Mouse (Mus musculus): Measurements from ENCODE around the gene Dnajb7.

The Dnajb7 gene

GRCm38 (mm10) chr15:81408199-81408598, at the start of gene Dnajb7:
Gene Dnajb7, minus strand, starts transcription at chr15:81408299.
- DNase-seq (ENCODE audit: low read depth, low spot score) = no peak

DNA sequence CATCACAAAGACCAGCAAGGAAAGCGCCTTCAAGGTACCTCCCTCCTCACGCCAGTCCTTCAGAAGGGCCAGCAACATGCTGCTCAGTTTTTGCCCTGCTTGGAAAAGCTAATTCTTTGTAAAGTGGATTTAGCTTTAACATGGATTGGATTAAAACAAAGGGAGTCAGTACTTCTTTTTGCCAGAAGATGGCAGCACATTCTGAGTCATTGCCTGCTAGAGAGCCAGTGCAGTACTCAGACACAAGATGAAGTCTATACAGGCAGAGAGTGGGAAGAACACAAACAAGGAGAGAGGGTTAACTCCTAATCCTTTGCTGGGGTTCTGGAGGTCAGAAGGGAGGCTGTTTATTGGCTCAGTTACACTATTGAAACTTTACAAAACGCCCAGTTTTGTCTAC, 40.4 kb upstream of the Dnajb7 start:
- DNase-seq (ENCODE audit: low read depth, low spot score) = peak; percentile 40

GRCm38 (mm10) chr15:81439236-81439635, 31.1 kb upstream of the Dnajb7 start:
- no peak for DNase-seq (ENCODE audit: low read depth, low spot score)

- DNase-seq (ENCODE audit: low read depth, low spot score) = no peak
These were observed 30.2 kb upstream of the Dnajb7 start for GRCm38 (mm10) chr15:81438345-81438744.

DNA sequence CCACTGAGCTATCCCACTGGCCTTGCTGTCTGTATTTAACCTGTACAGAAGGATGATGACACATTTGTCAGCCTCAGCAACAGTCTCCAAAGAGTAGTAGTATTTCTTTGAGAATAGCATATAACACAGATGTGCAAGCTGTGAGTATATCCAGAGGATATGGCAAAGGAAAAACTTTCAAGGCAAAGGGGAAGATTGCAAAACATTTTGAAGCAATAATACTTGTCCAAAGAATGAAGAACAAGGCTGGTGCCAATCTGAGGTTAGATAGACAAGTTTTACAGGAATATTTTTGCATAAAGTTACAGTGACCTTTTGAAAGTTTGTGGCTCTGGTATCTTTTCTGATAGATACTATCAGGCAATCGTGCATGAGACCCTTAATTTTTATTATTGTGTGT, 23.1 kb upstream of the Dnajb7 start:
- DNase-seq (ENCODE audit: low read depth, low spot score) = no peak

GRCm38 (mm10) chr15:81427947-81428346, 19.8 kb upstream of the Dnajb7 start:
- DNase-seq (ENCODE audit: low read depth, low spot score) = no peak

GRCm38 (mm10) chr15:81425311-81425710, 17.2 kb upstream of the Dnajb7 start:
- no peak for DNase-seq (ENCODE audit: low read depth, low spot score)

- DNase-seq (ENCODE audit: low read depth, low spot score) = no peak
These were observed 14.1 kb upstream of the Dnajb7 start for GRCm38 (mm10) chr15:81422156-81422681.

DNA sequence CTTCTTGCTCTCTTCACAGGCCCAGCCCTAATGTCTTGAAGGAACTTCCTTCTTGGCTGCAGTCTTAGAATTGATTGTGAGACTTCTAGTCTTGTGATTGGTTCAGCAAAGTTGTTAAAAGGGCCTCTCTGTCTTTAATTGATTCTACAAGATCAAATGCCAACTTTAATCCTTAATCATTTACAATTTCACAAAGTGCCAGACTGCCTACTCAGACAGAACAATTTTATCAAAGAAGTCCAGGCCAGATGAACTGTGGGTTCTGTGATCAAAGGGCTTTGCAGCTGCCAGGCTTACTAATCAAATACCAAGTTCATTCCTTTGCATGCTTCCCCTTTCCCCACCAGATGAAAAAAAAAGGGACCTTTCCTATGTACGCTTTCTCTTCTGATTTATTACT, 13.4 kb upstream of the Dnajb7 start:
- no peak for DNase-seq (ENCODE audit: low read depth, low spot score)

DNA sequence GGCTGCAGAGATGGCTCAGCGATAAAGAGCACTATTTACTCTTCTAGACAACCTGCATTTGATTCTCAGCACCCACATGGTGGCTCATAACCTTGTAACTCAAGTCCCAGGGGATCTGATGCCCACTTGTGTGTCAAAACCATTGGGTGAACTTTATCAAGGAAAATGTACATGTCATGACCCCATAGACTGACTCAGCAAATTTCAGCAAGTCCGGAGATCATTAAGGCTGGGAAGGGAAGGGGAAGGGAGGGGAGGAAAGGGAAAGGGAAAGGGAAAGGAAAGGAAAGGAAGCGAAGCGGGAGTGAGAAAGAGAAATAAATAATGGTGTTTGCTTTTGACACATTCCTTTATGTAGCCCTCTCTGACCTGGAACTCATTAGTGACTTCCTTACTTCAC, 10.0 kb upstream of the Dnajb7 start:
- no peak for DNase-seq (ENCODE audit: low read depth, low spot score)

DNA sequence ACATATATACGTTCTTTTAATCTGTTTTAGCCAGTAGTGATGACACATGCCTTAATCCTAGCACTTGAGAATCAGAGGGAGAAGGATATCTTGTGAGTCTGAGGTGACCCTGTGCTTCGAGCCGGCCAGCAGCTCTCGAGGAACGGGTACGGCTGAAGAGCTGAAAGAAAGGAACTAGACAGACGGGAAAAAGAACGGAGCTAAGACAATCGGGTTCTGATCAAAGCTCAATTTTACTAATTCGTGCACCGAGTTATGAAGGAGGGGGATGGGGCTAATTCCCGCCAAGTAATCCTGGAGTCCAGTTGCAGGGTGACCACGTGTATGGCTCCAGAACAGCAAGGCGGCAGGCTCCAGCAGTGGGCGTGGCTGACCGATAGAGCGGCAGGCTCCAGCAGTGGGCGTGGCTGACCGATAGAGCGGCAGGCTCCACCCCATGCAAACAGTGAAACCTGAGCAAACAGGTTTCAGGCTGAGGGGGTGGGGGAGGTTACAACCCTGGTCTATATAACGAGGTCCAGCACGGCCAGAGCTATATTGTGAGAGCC, 8.7 kb upstream of the Dnajb7 start:
- DNase-seq (ENCODE audit: low read depth, low spot score) = peak; percentile 33

GRCm38 (mm10) chr15:81405008-81405407, 3.1 kb downstream of the Dnajb7 start:
- no peak for DNase-seq (ENCODE audit: low read depth, low spot score)

GRCm38 (mm10) chr15:81399638-81400315, 8.3 kb downstream of the Dnajb7 start, which contains the start of the genes St13 and Xpnpep3:
Gene St13, minus strand, starts transcription at chr15:81400077.
Gene Xpnpep3, plus strand, starts transcription at chr15:81400138.
- peak; percentile 96 for DNase-seq (ENCODE audit: low read depth, low spot score)

- DNase-seq (ENCODE audit: low read depth, low spot score) = no peak
These were observed 8.8 kb downstream of the Dnajb7 start for GRCm38 (mm10) chr15:81399297-81399637.

GRCm38 (mm10) chr15:81398189-81398588, 9.9 kb downstream of the Dnajb7 start:
- DNase-seq (ENCODE audit: low read depth, low spot score) = no peak

DNA sequence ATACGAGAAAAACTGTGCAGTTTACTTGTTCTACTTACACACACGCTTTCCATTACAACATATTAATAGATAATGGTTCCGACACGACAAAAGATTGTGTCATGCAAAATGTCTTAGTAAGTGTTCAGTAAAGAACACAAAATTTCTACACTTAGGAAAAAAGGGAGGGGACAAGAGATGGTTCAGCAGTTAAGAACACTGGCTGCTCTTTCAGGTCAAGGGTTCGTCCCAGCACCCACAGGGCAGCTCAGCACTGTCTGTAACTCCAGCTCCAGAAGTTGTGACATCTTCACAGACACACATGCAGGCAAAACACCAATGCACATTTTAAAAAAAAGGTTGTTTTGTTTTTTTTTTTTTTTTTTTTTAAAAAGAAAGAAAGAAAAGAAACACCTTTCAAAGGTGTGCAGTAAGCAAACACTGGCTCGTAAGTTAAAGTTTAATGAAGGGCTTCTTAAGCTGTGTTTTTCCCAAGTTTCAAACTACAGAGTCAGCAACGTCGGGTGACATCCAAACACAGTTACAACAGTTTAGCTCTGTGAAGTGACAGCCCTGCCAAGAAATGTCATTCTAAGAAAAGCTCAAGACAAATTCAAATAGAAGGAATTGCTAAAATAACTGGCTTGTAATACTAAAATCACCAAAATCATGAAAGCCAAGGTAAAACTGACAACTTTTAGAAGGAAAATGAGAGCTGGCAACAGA, 13.7 kb downstream of the Dnajb7 start:
- no peak for DNase-seq (ENCODE audit: low read depth, low spot score)

GRCm38 (mm10) chr15:81392997-81393396, 15.1 kb downstream of the Dnajb7 start:
- no peak for DNase-seq (ENCODE audit: low read depth, low spot score)

GRCm38 (mm10) chr15:81386327-81386726, 21.8 kb downstream of the Dnajb7 start:
- DNase-seq (ENCODE audit: low read depth, low spot score) = no peak

- DNase-seq (ENCODE audit: low read depth, low spot score) = no peak
These were observed 29.3 kb downstream of the Dnajb7 start for GRCm38 (mm10) chr15:81378845-81379244.

GRCm38 (mm10) chr15:81374621-81375020, 33.5 kb downstream of the Dnajb7 start:
- no peak for DNase-seq (ENCODE audit: low read depth, low spot score)

DNA sequence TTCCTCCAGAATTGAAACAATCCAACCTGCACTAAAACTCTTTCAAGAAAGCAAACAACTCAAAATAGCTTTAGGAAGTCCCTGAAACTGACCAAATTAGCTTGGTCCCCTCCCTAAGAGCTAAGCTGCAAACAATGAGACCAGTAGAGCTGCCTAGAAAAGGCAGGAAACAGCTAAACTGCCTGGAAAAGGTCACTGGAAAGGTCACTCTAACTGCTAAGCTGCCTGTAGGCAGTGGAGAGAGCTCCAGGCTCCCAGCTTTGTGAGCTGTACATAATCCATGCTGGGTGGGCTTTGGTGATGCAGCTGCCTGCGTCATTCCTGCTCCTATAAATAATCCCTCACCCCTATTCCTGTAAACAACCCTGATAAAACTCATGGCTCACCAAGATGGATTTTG, 37.7 kb downstream of the Dnajb7 start:
- DNase-seq (ENCODE audit: low read depth, low spot score) = no peak

DNA sequence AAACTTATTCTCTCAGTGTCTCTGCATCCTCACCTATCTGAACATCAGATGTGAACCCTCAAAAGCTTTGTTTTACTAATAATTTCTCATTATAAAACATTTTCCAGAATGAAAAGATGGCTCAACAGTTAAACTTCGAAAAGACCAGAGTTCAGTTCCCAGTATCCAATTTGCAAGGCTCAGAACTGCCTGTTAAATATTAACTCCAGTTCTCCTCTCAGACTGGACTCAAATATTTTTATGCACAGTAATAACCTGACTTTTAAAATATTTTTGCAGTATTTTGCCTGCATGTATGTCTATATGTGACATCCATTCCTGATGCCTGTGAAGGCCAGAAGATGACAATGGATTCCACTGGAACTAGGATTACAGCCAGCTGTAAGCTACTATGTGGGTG, 39.5 kb downstream of the Dnajb7 start:
- no peak for DNase-seq (ENCODE audit: low read depth, low spot score)

DNA sequence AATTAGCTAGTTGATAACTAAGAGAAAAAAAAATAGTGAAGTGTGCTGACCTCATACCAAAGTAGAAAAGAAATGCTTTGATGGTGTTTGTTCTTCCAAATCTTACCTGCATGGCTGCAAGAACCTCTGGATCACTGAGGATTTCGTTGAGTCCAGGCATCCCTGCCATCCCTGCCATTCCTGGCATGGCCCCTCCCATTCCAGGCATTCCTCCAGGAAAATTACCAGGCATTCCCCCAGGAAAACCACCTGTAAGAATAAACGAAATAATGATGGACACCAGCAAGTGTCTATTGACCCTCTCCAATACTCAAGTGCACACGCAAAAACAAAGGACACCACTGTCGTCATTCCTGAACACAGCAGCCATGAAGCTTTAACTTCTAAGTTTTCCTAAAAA, 41.9 kb downstream of the Dnajb7 start:
- DNase-seq (ENCODE audit: low read depth, low spot score) = no peak

Measured in skeletal muscle tissue, adult 2 months (tissue).